Mouse (Mus musculus) cerebellum, adult 2 months (tissue): Measurements from ENCODE around the gene Ncaph2. TPM values are rescaled to one million over a fixed set of nuclear protein-coding genes. Genes with fewer than 3 reads are reported as not detected.

Source experiments
- DNase-seq, 2 experiments: peaks; one replicate each; pipeline ENCODE4 v3.0.0; 2021
- H3K27ac ChIP-seq: fragments of 200-500 bp; 2 replicates; pipeline ENCODE4 v1.5.1; 2012; ENCODE audit warnings: low read length, control low read depth, inconsistent platforms; ENCODE audit not compliant: insufficient read depth
- H3K27me3 ChIP-seq: fragments of 200-500 bp; 2 replicates; pipeline ENCODE4 v1.6.1; 2012; ENCODE audit warnings: inconsistent platforms, mild to moderate bottlenecking, low read length, moderate library complexity; ENCODE audit not compliant: control insufficient read depth, insufficient read depth
- H3K4me1 ChIP-seq: fragments of 200-500 bp; 2 replicates; pipeline ENCODE4 v1.6.1; 2011; ENCODE audit warnings: low read length; ENCODE audit not compliant: control insufficient read depth, insufficient read depth
- H3K4me3 ChIP-seq: fragments of 200-500 bp; replicated peaks from 2 replicates; pipeline ENCODE3; 2011; ENCODE audit warnings: mild to moderate bottlenecking, low read depth, low read length, control low read depth; ENCODE audit not compliant: insufficient read depth
- CTCF ChIP-seq: fragments of 200-500 bp; IDR thresholded peaks from 2 replicates; pipeline ENCODE4 v1.5.1; 2011; ENCODE audit warnings: low read depth, mild to moderate bottlenecking, control low read depth, low read length, moderate library complexity, borderline replicate concordance; ENCODE audit not compliant: insufficient read depth
- POLR2A ChIP-seq: fragments of 200-500 bp; IDR thresholded peaks from 2 replicates; pipeline ENCODE4 v1.6.1; 2011; ENCODE audit warnings: low read length, control low read depth, borderline replicate concordance; ENCODE audit not compliant: insufficient read depth
- whole genome bisulfite sequencing: fragments of 180-500 bp; shearing (Covaris S2); methylation state at CpG from one replicate; pipeline ENCODE4 v1.1.7; 2018; 5-methylcytosine and 5-hydroxymethylcytosine counted together
- polyA plus RNA-seq: library from polyadenylated mRNA; depleted of rRNA; stranded (reverse); fragments of >200 nt; gene quantifications from 2 replicates; pipeline ENCODE4 v1.2.3, GENCODE M21; 2012

The Ncaph2 gene
- polyA plus RNA-seq, 1 experiment: 134 TPM

- Histone ChIP-seq H3K4me1 (peaks cover 24% of the 10 kb centered on the region), H3K27ac (peak overlapping the region; percentile 98), H3K4me3 (peak overlapping the region; percentile 64), H3K27me3 (no peaks in the 10 kb centered on the region)
- WGBS: 16% methylated on average over 46 of the region's 46 CpGs
- peak in 1 of 2 experiments; percentile 56 for DNase-seq
- TF ChIP-seq POLR2A (no peak), CTCF (no peak)
Observed at GRCm38 (mm10) chr15:89377938-89378828, 22.7 kb downstream of the Ncaph2 start.

GRCm38 (mm10) chr15:89378831-89379401 lies 23.4 kb downstream of the Ncaph2 start, which contains the start of gene Odf3b:
TSS of gene Odf3b (minus strand) at chr15:89379282.
- H3K4me1 ChIP-seq: peaks cover 24% of the 10 kb centered on the region
- TF ChIP-seq CTCF: no peak
- TF ChIP-seq POLR2A: peak; percentile 77; the same call in 1 of the 2 replicates
- H3K4me3 ChIP-seq: peak within 1 kb of the TSS; percentile 64
- peak; percentile 91 for DNase-seq
- peak within 1 kb of the TSS; percentile 98 for H3K27ac ChIP-seq
- WGBS: under 1% methylated on average over 33 of the region's 33 CpGs
- no peaks in the 10 kb centered on the region for H3K27me3 ChIP-seq

GRCm38 (mm10) chr15:89379429-89379828 lies 23.9 kb downstream of the Ncaph2 start:
- peak; percentile 67 to 70 for DNase-seq
- Histone ChIP-seq H3K27ac (peak overlapping the region; percentile 98), H3K4me3 (peak overlapping the region; percentile 64), H3K27me3 (no peaks in the 10 kb centered on the region), H3K4me1 (peaks cover 20% of the 10 kb centered on the region)
- 31% methylated on average over 10 of the region's 10 CpGs for WGBS
- TF ChIP-seq POLR2A: no peak
- TF ChIP-seq CTCF: no peak

GRCm38 (mm10) chr15:89384617-89385016 lies 29.1 kb downstream of the Ncaph2 start, which contains the start of gene Klhdc7b:
TSS of gene Klhdc7b (plus strand) at chr15:89384917.
- H3K4me3 ChIP-seq: no peak within 1 kb of the TSS
- TF ChIP-seq CTCF: no peak
- no peak for TF ChIP-seq POLR2A
- DNase-seq: no peak
- H3K27ac ChIP-seq: no peak within 1 kb of the TSS
- WGBS: 85% methylated on average over 7 of the region's 7 CpGs
- no peaks in the 10 kb centered on the region for H3K27me3 ChIP-seq
- peaks cover under 1% of the 10 kb centered on the region; the same call in 1 of the 2 replicates for H3K4me1 ChIP-seq

- Histone ChIP-seq H3K4me1 (peaks cover 9% of the 10 kb centered on the region), H3K27ac (no peak overlapping the region), H3K4me3 (no peak overlapping the region), H3K27me3 (no peaks in the 10 kb centered on the region)
- 65% methylated on average over 12 of the region's 12 CpGs for WGBS
- TF ChIP-seq POLR2A (no peak), CTCF (no peak)
- no peak for DNase-seq
Observed at GRCm38 (mm10) chr15:89387127-89387526, 31.6 kb downstream of the Ncaph2 start.

- TF ChIP-seq CTCF (no peak), POLR2A (no peak)
- 30% methylated on average over 10 of the region's 10 CpGs for WGBS
Observed at GRCm38 (mm10) chr15:89390081-89390480, 34.6 kb downstream of the Ncaph2 start.

GRCm38 (mm10) chr15:89396883-89397282 lies 41.4 kb downstream of the Ncaph2 start:
- Histone ChIP-seq H3K4me1 (no peaks in the 10 kb centered on the region), H3K27me3 (no peaks in the 10 kb centered on the region), H3K4me3 (no peak overlapping the region), H3K27ac (no peak overlapping the region)
- DNase-seq: no peak
- 89% methylated on average over 4 of the region's 4 CpGs for WGBS
- no peak for TF ChIP-seq CTCF
- no peak for TF ChIP-seq POLR2A

More at GRCm38 (mm10) chr15:89390081-89390480, 34.6 kb downstream of the Ncaph2 start:
- Histone ChIP-seq H3K27me3 (no peaks in the 10 kb centered on the region), H3K4me1 (peaks cover 9% of the 10 kb centered on the region), H3K4me3 (no peak overlapping the region), H3K27ac (no peak overlapping the region)
- DNase-seq: peak; percentile 57 to 71
